Mouse (Mus musculus) neural tube, embryonic 11.5 days (tissue): Measurements from ENCODE around the gene Gm10912. TPM values are rescaled to one million over a fixed set of nuclear protein-coding genes. Genes with fewer than 3 reads are reported as not detected.
"Not testable (repeated sequence)": the region's sequence is repeated elsewhere in the genome, so short reads cannot be mapped to it uniquely, and the experiment has no call there.

ENCODE experiments used
- ATAC-seq: fragments of 200-750 bp; cut with Nextera tagmentation; 2 replicates; pipeline ENCODE4 v1.8.0; 2017; ENCODE audit warnings: moderate number of reproducible peaks, mild to moderate bottlenecking, moderate TSS enrichment, moderate library complexity; ENCODE audit not compliant: insufficient read depth, low FRiP score, low TSS enrichment
- DNase-seq: peaks from one replicate; pipeline ENCODE4 v3.0.0-alpha.2; 2015; ENCODE audit warnings: low spot score
- H3K27ac ChIP-seq: fragments of 300-500 bp; sonication (generic); 2 replicates; pipeline ENCODE4 v1.5.1; 2014; ENCODE audit warnings: low read depth, mild to moderate bottlenecking, low read length
- H3K27me3 ChIP-seq: fragments of 300-500 bp; sonication (generic); 2 replicates; pipeline ENCODE4 v1.6.1; 2014; ENCODE audit warnings: mild to moderate bottlenecking, low read length, mixed read lengths; ENCODE audit not compliant: control insufficient read depth, insufficient read depth
- H3K36me3 ChIP-seq: fragments of 300-500 bp; sonication (generic); 2 replicates; pipeline ENCODE4 v1.6.1; 2014; ENCODE audit warnings: mild to moderate bottlenecking, low read length, moderate library complexity, mixed read lengths; ENCODE audit not compliant: control insufficient read depth, insufficient read depth
- H3K4me1 ChIP-seq: fragments of 300-500 bp; sonication (generic); 2 replicates; pipeline ENCODE4 v1.6.1; 2014; ENCODE audit warnings: low read length, mixed read lengths; ENCODE audit not compliant: control insufficient read depth, insufficient read depth
- H3K4me2 ChIP-seq: fragments of 300-500 bp; sonication (generic); 2 replicates; pipeline ENCODE4 v1.6.1; 2014; ENCODE audit warnings: low read depth, mild to moderate bottlenecking, moderate library complexity
- H3K4me3 ChIP-seq: fragments of 300-500 bp; sonication (generic); 2 replicates; pipeline ENCODE4 v1.5.1; 2014; ENCODE audit warnings: low read depth, low read length
- H3K9ac ChIP-seq: fragments of 300-500 bp; sonication (generic); 2 replicates; pipeline ENCODE4 v1.6.1; 2014; ENCODE audit warnings: mild to moderate bottlenecking, low read length
- H3K9me3 ChIP-seq: fragments of 300-500 bp; sonication (generic); 2 replicates; pipeline ENCODE4 v1.6.1; 2016; ENCODE audit warnings: low read length; ENCODE audit not compliant: control insufficient read depth
- WGBS: fragments of 180-500 bp; shearing (Covaris S2); extraction: QIAGEN DNeasy Blood & Tissue Kit; methylation state at CpG from one replicate; pipeline ENCODE4 v1.1.7; 2014; 5-methylcytosine and 5-hydroxymethylcytosine counted together
- polyA plus RNA-seq: library from polyadenylated mRNA; unstranded; fragments of >200 nt; fragmentation: Nextera tagmentation; extraction: Ambion mirVana; gene quantifications from 2 replicates; pipeline ENCODE4 v1.2.1, GENCODE M21; 2014

Gene Gm10912
- polyA plus RNA-seq, 1 experiment from 2014 or later = not detected

DNA sequence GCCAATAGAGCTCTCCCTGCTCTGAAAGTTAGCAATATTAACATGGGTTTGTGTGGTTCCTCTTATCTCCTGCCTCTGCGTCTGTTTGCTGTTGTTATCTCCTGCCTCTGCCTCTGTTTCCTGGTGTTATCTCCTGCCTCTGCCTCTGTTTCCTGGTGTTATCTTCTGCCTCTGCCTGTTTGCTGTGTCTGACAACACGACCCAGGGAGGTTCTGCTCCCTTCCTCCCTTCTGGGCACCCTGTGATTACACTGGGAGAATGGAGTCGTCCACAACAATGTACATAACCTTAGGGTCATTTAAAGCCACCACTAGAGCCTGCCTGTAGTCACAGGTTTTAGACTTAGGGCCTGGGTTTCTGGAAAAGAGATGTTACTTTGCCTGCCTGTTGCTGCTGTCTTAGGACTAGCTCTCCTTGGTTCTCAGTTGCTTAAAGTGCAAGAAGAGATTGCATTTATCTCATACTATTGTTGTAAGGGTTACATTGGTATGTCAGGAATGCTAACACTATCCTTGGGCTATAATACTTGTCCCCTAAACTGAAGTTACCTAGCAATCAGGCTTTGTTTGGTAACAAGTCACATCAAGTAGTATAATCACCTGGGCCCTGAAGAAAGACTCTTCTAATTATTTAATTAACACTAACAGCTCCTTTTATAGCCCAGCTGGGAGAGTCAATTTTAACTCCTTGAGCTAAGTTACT, 33.1 kb downstream of the Gm10912 start:
- no peak overlapping the region for H3K4me3 ChIP-seq
- H3K9ac ChIP-seq = no peak overlapping the region
- H3K27me3 ChIP-seq = no peaks in the 10 kb centered on the region
- no peak overlapping the region for H3K27ac ChIP-seq
- H3K4me2 ChIP-seq = no peak overlapping the region; the same call in 1 of the 2 replicates
- H3K4me1 ChIP-seq = no peaks in the 10 kb centered on the region
- 29% methylated on average over 3 of the region's 3 CpGs for WGBS
- no peaks in the 10 kb centered on the region for H3K36me3 ChIP-seq
- H3K9me3 ChIP-seq = no peaks in the 10 kb centered on the region
- no peak for DNase-seq
- ATAC-seq = no peak

DNA sequence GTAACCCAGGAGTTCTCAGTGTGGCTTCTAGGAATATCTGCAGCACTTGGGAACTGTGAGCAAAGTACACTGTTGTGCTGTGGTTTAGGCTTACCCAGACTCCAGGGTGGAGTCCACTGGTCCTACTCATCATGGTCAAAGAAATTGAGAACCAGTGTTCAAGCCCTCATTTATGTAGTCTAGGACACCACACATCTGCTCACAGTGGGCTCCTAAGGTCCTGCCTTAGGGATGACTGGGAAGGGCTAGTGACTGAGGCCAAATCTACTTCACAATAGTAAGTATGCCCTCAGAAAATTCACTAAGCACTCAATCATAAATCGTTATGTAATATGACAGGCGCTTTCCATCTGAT, 33.6 kb downstream of the Gm10912 start:
- DNase-seq (no peak), ATAC-seq (no peak)
- Histone ChIP-seq H3K27me3 (no peaks in the 10 kb centered on the region), H3K36me3 (no peaks in the 10 kb centered on the region), H3K4me2 (no peak overlapping the region; the same call in 1 of the 2 replicates), H3K4me3 (no peak overlapping the region), H3K27ac (no peak overlapping the region), H3K9ac (no peak overlapping the region), H3K4me1 (no peaks in the 10 kb centered on the region), H3K9me3 (no peaks in the 10 kb centered on the region)
- 85% methylated on average over 2 of the region's 2 CpGs for WGBS

DNA sequence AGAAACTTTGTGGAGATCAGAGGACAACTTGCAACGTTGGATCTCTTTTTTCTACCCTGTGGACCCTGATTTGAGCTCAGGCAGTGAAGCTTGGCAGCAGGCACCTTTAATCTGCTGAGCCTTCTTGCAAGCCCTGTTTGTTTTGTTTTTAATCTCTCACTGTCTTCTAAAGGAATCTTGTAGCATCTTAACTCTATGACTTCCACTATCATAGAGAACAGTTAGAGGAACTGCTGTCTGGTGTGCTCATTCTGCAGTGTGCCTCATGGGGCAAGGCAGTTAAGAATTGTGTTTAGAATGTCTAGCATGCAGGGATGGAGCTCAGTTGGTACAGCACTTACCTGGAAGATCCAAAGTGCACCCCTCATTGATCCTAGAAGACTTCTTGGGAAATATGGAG, 34.3 kb downstream of the Gm10912 start:
- H3K9ac ChIP-seq = no peak overlapping the region
- no peak overlapping the region for H3K4me3 ChIP-seq
- 71% methylated on average over 1 of the region's 1 CpGs for WGBS
- no peak for ATAC-seq
- H3K27ac ChIP-seq = no peak overlapping the region
- no peaks in the 10 kb centered on the region for H3K27me3 ChIP-seq
- H3K4me1 ChIP-seq = no peaks in the 10 kb centered on the region
- no peaks in the 10 kb centered on the region for H3K9me3 ChIP-seq
- H3K4me2 ChIP-seq = no peak overlapping the region
- no peaks in the 10 kb centered on the region for H3K36me3 ChIP-seq
- DNase-seq = no peak

DNA sequence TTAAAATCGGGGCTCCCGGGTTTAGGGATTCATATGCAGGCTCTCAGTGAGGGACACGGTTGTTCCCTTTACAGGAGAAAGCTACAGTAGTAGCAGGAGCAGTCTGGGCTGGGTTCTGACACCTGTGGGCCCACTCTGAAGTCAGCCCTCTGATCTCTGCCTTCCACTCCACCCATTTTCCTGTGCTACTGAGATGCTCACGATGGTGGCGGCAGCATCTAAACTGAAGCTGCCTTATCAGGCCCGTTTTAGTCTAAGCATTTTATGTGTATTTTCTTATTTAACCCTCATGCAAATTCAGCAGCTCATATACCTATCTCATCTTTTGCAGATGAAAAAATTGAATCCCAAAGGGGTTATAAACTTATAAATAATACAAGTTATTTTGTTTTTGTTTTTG, 39.2 kb downstream of the Gm10912 start:
- Histone ChIP-seq H3K36me3 (no peaks in the 10 kb centered on the region), H3K9me3 (no peaks in the 10 kb centered on the region), H3K27me3 (no peaks in the 10 kb centered on the region), H3K9ac (no peak overlapping the region), H3K4me2 (no peak overlapping the region), H3K4me3 (no peak overlapping the region), H3K27ac (no peak overlapping the region), H3K4me1 (no peaks in the 10 kb centered on the region)
- ATAC-seq (no peak), DNase-seq (no peak)
- whole genome bisulfite sequencing = 94% methylated on average over 6 of the region's 6 CpGs

DNA sequence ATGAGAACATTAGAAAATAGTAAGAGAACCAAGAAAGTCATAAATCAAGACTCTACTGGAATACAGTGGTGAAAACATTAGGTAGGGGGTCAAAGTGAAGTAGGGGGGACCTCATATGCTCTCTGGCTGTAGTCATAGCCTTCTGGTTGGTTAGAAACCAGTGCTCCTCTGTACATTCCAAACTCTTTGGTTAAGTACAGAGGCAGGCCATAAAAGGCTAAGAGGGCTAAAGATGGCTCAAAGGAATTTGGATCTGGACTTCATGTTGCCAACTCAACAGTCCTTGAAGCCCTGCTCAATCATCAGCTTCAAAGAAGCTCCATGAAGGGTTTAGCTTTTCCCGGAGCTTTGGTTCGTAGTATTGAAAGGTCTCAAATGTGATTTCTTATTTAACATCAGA, 43.4 kb downstream of the Gm10912 start:
- H3K9me3 ChIP-seq, H3K4me2 ChIP-seq, ATAC-seq, H3K4me1 ChIP-seq, H3K4me3 ChIP-seq, H3K27ac ChIP-seq, H3K9ac ChIP-seq, DNase-seq, H3K36me3 ChIP-seq, H3K27me3 ChIP-seq: not testable (repeated sequence)
- WGBS = 94% methylated on average over 2 of the region's 2 CpGs

DNA sequence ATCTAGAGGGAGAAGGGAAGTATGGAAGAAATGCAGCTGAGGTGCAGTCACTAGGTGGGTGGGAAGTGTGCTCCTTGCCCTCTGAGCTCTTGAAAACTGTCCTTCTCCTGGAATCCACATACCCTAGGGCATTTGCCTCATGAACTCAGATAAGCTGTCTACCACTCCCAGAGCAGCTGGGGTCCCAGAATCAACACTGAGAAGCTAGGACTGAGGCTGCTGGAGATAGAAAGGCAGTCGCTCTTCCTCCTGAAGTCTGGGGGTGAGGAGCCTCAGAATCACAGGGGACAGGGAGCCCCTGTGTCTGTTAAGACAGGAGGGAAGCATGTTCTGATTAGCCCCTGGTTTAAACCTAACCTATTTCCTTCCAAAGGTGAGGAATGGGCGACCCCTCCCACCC, 43.9 kb downstream of the Gm10912 start:
- Histone ChIP-seq H3K4me1 (no peaks in the 10 kb centered on the region), H3K36me3 (no peaks in the 10 kb centered on the region), H3K4me2 (no peak overlapping the region), H3K9me3 (no peaks in the 10 kb centered on the region), H3K9ac (no peak overlapping the region), H3K27me3 (no peaks in the 10 kb centered on the region), H3K4me3 (no peak overlapping the region), H3K27ac (no peak overlapping the region)
- DNase-seq (no peak), ATAC-seq (no peak)
- WGBS = 58% methylated on average over 2 of the region's 2 CpGs

DNA sequence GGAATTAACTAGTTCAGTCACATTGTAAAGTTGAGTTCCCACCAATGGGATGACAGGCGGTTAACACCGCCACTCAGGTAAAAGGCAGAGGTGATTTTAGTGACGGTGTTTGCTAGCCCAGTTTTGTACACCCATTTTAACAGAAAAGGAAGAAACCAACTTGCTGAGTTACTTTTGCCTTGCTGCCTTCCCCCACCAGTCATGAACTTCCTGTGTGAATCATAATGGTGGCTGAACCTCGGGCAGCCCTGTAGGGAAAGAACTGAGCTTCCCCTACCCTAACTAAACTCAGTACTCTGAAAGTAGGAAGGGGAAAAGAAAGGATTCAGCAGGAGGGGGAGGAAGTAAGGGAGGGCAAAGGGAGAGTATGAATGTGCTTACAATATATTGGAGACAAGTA, 44.4 kb downstream of the Gm10912 start:
- no peak overlapping the region for H3K9ac ChIP-seq
- 87% methylated on average over 4 of the region's 4 CpGs for WGBS
- no peak for DNase-seq
- H3K27ac ChIP-seq = no peak overlapping the region
- H3K9me3 ChIP-seq = no peaks in the 10 kb centered on the region
- no peak overlapping the region for H3K4me3 ChIP-seq
- no peaks in the 10 kb centered on the region for H3K36me3 ChIP-seq
- no peak overlapping the region for H3K4me2 ChIP-seq
- ATAC-seq = no peak
- H3K27me3 ChIP-seq = no peaks in the 10 kb centered on the region
- H3K4me1 ChIP-seq = no peaks in the 10 kb centered on the region

DNA sequence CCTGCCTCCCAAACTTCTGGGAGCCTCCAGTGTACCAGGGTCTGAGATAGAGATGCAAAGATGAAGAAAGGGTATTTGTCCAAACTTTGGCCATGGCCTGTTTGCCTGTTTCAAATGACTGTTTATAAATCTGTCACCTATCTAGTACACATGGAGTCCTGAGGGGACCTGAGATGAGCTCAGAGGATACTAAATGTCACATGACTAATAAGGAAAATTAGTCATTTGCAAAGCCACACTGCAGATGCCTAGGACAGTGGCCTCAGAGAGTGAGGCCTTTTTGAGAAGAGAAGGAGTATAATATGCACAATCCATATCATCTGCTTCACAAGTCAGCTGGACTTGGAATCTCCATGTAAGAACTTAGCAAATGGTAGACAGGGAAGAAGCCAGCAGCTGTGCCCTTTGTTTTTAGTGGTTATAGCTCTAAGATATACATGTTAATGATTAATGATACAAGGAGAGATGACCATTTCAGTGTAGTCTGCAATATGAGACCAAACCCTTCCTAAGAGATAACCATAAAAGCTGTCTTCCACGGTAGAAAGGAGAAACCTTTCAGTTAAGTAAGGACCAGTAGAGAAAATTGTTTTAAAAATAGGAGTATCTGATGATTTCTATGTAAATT, 45.7 kb downstream of the Gm10912 start:
- not testable (repeated sequence) for H3K27ac ChIP-seq, H3K4me1 ChIP-seq, ATAC-seq, DNase-seq, H3K4me2 ChIP-seq, H3K9ac ChIP-seq, H3K9me3 ChIP-seq, H3K36me3 ChIP-seq, H3K4me3 ChIP-seq, H3K27me3 ChIP-seq
- no CpG with 5 or more reads among the region's 1 CpGs for WGBS

DNA sequence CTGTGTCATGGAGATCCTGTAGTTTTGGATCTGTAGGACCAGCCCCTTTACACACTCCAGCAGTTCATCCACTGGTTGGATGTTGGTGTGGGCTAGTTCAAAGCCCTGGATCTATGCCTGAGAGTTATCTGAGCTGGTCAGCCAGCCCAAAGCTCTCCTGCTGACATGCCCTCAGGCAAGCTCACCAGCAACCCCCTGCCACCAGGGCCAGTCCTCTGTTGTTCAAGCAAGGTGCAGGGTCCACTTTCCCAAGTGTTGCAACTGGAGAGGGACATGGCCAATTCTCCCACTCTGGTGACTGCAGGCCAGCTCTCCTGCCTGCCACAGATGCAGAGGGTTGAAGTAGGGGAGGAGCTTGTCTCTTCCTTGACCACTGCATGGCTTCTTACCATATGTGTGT, 47.9 kb downstream of the Gm10912 start:
- H3K36me3 ChIP-seq, H3K4me3 ChIP-seq, H3K4me1 ChIP-seq, H3K9me3 ChIP-seq, H3K9ac ChIP-seq, ATAC-seq, H3K4me2 ChIP-seq, H3K27ac ChIP-seq, DNase-seq, H3K27me3 ChIP-seq: not testable (repeated sequence)
